Mouse (Mus musculus): ENCODE results near the gene Actg2. TPM values are rescaled to one million over a fixed set of nuclear protein-coding genes. Genes with fewer than 3 reads are reported as not detected.

The Actg2 gene
- total RNA-seq, 4 experiments from 2014 or later = 0.28 to 0.52 (median 0.30) TPM; not detected in 1

- no peak for DNase-seq
Measured at GRCm38 (mm10) chr6:83510210-83510609, 25.9 kb downstream of the Actg2 start.

- peak; percentile 70 for DNase-seq
Measured at GRCm38 (mm10) chr6:83509442-83509841, 26.6 kb downstream of the Actg2 start.

- DNase-seq = no peak
Measured at GRCm38 (mm10) chr6:83507168-83507546, 28.9 kb downstream of the Actg2 start.

- DNase-seq = peak; percentile 98
Measured at GRCm38 (mm10) chr6:83506258-83507167, 29.6 kb downstream of the Actg2 start, which contains the start of gene Dguok. TSS of gene Dguok (minus strand) at chr6:83506969.

GRCm38 (mm10) chr6:83505554-83505953 lies 30.5 kb downstream of the Actg2 start:
- DNase-seq = no peak

GRCm38 (mm10) chr6:83503361-83503760 lies 32.7 kb downstream of the Actg2 start:
- no peak for DNase-seq

- no peak for DNase-seq
Measured at GRCm38 (mm10) chr6:83502656-83503055, 33.4 kb downstream of the Actg2 start.

- no peak for DNase-seq
Measured at GRCm38 (mm10) chr6:83501524-83502310, 34.3 kb downstream of the Actg2 start.

- DNase-seq = no peak
Measured at GRCm38 (mm10) chr6:83500462-83500861, 35.6 kb downstream of the Actg2 start.

- DNase-seq = no peak
Measured at GRCm38 (mm10) chr6:83499078-83499477, 37.0 kb downstream of the Actg2 start.

- DNase-seq = peak; percentile 52
Measured at GRCm38 (mm10) chr6:83496753-83497710, 39.0 kb downstream of the Actg2 start.

- DNase-seq = peak; percentile 84
Measured at GRCm38 (mm10) chr6:83496009-83496752, 39.9 kb downstream of the Actg2 start.

GRCm38 (mm10) chr6:83490622-83491021 lies 45.4 kb downstream of the Actg2 start:
- no peak for DNase-seq

- DNase-seq = no peak
Measured at GRCm38 (mm10) chr6:83488200-83488599, 47.9 kb downstream of the Actg2 start.

- no peak for DNase-seq
Measured at GRCm38 (mm10) chr6:83487298-83487697, 48.8 kb downstream of the Actg2 start.

GRCm38 (mm10) chr6:83485854-83486253 lies 50.2 kb downstream of the Actg2 start:
- no peak for DNase-seq

GRCm38 (mm10) chr6:83483776-83484175 lies 52.3 kb downstream of the Actg2 start:
- DNase-seq = no peak

GRCm38 (mm10) chr6:83482418-83483085 lies 53.5 kb downstream of the Actg2 start:
- DNase-seq = peak; percentile 19

- no peak for DNase-seq
Measured at GRCm38 (mm10) chr6:83480019-83480655, 55.9 kb downstream of the Actg2 start.

- DNase-seq = no peak
Measured at GRCm38 (mm10) chr6:83479193-83479592, 56.9 kb downstream of the Actg2 start.
